Mouse (Mus musculus) E14TG2a.4 (cell line): Measurements from ENCODE around the gene Pcyt1a.

Experiments
- CTCF ChIP-seq: conservative IDR thresholded peaks from 2 replicates; pipeline ENCODE4 v1.5.1; 2014; ENCODE audit warnings: low read length
- NANOG ChIP-seq: IDR thresholded peaks from 2 replicates; pipeline ENCODE4 v1.6.1; 2014; ENCODE audit warnings: borderline replicate concordance, low read length, mixed read lengths

GRCm38 (mm10) chr16:32519656-32520371 is 89.1 kb downstream of the Pcyt1a start:
- TF ChIP-seq CTCF: no peak
- TF ChIP-seq NANOG: no peak
